Mouse (Mus musculus) retina, adult 2 months (tissue): ENCODE results near the gene Adcy10.

Experiments used
- DNase-seq: peaks from one replicate; pipeline ENCODE4 v3.0.0-alpha.2; 2012; ENCODE audit warnings: low read depth, low spot score

Adcy10 gene

DNA sequence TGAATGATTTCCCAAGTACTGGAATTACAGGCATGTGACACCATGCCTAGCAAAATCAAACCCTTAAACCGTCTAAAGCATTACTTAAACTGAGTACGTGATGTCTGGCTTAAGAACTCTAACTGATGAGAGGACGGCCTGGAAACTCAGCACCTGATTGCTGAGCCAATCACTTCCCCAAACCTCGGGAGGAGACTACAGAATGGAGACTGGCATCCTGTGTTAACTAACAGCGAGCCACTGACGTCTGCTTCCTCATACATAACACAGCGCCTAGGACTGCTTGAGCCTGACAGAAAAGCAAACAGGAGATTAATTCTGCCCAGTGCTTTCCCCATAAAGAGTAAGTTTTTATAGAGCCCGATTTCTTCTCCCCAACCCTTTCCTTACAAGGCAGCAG, 119.2 kb downstream of the Adcy10 start:
- no peak for DNase-seq

DNA sequence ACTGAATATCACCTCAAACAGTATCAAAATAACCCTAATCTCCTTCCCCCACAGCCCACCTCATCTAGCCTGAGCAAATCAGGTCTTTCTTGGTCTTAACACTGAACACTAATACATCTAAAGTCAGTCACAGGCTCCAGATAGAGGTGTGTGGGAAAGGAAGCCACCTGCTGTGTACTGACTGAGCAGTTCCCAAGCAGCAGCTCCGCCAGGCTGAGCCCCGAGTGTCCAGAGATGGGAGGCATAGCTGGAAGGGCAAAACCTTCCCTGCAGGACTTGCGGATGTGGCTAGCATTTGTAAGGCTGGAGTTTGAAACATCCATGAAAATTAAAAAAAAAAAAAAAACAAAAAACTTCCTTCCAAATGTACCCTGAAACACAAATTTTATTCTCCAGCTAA, 120.1 kb downstream of the Adcy10 start:
- no peak for DNase-seq

DNA sequence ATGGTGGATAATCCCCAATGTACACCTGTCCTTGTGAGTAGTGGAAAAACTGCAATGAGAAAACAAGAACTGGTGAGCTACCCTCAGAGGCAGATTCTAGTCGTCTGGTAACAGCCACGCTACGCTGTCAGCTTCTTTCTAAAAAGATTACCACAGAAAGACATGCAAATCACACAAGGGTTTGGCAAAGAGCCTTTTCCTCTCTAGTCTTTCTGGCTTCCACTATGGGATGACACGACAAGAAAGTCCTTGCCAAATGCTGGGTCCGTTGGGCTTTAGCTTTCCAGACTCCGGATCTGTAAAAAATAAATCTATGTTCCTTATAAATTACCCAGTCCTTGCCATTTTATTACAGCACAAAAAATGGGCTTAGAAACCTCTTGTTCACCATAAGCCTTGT, 120.8 kb downstream of the Adcy10 start:
- DNase-seq, result no peak

DNA sequence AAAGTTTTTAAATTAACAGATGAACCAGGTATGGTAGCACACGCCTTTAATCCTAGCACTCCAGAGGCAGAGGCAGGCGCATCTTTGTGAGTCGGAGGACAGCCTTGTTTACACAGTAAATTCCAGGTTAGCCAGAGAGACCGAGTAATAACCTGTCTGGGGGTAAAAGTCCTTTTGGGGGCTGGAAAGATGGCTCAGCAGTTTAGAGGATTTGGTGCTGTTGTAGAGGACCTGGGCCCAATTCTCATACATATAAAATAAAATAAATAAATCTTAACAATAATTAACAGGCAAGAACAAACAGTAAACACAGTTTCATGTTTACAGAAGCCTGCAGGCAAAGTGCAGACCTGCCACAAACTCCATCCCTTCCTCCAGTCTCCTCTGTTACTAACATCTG, 123.9 kb downstream of the Adcy10 start:
- no peak for DNase-seq

DNA sequence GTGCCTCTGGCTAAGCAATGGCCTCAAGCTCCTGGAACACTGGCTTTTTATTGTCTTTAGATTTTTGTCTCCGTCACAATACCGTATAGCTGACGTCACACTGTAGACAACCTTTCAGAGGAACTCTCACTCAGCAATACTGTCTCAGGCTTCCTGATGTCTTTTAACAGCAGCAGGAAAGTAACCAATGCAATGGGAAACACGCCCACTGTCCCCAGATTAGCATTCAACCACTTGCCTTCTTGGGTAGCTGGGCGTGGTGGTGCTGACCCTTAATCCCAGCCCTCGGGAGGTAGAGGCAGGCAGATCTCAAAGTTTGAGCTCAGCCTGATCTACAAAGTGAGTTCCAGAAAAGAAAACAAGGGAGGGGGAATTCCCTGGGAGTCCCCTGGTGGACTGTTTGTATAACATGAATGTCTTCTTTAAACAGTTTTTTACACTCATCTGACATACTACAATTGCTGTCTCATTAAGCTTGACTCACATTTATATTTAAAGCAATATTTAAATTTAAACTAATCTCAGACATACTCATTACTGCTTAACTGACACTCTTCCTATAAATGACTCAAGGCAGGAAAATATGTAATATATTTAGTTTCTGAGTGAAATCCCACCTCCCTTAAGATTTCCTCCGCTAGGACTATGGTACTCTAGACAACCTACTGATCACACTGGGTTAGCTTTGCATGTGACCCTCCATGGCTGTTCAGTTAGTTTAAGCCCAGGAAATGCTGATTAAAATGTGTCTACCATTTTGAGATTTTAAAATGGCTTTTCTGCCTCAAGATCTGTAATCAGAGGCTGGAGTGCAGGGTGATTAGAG, 124.7 kb downstream of the Adcy10 start:
- DNase-seq, result no peak

DNA sequence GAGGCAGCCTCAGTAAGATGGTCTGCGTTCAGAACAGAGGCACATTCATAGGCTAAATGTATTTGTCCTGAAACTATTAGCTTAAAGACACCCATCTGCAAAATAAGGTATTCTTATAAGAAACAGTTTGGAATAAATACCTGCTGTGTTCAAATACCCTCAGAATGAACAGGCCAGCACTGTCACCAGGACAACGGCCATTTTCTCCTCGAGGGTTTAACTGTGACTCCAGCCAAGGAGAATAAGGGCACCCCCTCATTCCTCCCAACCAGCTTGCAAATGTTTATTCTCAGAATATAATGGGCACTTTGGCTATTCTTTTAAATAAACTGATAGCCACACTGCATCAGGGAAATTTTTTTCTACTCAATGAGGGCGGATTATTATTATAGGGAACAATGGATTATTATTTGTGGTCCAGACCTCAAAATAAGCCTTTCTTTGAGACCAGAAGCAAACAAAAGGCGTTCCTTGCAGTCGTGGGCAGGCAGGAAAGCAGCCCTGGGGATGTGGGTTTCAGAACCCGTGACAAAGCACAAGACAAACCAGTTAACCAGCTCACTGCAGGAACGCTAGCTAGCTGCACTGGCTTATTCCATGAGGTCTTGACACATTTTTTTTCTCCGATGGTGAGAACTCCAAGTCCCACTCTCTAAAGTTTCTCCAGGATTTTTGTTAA, 125.5 kb downstream of the Adcy10 start:
- no peak for DNase-seq

DNA sequence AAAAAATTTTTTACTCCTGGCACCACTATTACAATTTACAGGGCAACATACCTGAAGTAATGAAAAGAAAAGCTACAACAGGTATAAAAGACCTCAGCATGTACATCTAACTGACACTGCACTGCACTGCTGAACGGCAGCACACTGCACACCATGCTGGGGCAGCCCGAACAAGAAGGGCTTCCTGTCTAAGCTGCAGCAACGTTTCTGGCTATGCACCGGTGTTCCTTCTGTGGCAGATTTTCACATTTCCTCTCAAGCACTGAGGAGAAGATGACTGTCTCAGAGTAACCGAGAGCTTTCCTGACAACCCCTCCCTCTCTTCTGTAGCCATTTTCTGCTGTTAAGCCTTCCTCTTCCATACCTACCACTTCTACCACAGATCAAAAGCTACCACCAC, 127.7 kb downstream of the Adcy10 start:
- DNase-seq, result no peak

DNA sequence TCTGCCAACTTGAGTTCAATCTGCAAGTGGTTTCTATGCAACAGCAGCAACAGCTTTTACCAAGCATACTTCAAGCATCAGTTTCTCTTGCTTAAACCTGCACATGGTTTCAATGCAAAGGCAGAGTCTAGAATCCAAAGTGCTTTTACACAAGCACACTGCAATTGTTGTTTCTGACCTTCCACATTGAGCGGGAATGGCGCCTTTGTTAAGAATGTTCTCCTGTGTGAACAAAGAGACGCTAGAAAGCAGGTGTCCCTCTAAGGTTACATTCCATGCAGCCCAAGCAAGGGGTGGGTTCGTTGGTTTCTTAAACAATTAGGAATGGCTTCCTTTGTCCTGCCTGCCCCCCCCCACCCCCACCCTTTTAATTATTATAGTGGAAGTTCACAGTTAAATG, 128.9 kb downstream of the Adcy10 start:
- no peak for DNase-seq

DNA sequence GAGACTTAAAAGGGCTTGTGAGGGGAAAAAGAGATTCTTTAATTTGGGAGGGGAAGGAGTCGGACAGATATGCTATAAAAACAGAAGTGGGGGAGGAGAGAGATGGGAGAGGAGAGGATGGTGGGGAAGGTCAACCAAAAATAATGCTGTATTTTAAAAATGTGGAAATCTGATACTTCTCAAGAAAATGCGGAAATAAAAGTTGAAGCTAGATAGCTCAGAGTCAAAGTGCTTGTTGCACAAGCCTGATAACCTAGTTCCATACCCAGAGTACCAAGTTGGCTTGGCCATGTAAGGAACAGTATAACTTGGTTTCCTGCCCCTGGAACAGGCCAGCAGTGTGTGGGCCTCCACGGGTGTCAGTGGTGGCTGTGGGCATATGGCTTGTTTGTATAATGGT, 129.8 kb downstream of the Adcy10 start:
- DNase-seq, result no peak

DNA sequence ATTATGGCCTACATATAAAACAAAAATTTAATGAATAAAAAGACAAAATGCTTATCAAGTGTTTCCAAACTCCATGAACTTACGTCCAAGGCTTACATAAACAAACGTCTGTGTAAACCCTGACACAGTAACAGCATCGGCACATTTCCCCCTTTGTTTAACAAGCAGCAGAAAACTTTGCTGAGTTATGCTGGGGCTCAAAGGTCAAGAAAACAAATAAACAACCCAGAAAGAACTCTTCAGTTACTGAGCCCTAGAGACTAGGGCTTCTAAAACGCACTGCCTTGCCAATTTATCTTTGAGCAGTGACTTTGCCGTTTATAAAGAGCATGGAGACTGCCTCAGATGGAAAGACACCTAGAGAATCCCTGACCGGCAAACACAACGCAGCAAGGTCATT, 131.7 kb downstream of the Adcy10 start:
- no peak for DNase-seq

DNA sequence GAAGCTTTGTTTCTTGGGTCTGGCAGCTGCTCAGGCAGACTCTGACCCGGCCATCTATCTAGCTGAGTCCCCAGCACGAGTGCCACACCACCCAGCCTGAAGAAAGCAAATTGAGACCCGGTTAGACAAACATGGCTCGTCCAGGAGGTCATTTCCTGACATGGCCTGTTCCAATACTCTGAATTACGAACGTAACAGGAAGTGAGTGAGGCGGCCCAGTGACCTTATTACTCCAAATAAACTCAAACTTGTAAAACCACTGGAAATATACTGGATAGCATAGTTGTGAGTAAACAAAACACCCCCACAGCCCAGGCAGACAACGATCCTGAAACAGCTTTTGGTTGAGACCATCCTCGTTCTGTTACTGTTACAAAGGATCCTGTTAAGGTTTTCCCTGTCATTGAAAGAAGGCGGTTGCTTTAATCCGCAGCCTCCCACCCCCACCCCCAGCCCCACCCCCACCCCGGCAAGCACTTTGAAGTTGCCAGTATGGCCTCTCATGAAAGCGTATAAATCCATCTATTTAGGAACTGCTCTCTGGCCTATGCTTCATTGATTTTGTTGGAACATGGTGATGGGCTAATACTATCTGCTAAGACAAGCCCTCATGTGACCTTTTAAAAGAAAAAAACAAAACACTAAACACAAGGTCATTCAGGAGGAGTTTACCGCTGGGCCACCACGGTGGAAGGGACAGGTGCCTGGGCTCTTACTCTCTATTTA, 132.3 kb downstream of the Adcy10 start:
- no peak for DNase-seq

DNA sequence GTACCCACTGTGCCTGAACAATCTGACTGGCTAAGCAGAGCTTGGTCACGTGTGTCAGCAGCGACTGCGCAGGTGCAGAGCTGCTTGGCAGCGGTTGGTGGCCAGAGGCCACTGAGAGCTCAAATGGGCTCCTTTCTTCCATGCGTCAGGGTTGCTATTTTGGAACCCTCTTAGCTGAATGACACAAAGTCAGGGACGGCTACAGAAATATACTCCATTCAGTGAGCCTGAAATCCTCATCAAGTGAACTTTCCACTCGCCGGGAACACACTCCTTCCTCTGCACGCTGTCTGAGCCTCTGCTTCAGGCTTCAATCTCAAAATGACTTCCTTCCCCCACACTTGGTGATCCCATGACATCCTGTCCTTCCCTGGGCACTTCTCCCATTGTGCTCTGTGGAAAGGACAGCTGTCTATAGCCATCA, 133.2 kb downstream of the Adcy10 start:
- DNase-seq, result no peak

DNA sequence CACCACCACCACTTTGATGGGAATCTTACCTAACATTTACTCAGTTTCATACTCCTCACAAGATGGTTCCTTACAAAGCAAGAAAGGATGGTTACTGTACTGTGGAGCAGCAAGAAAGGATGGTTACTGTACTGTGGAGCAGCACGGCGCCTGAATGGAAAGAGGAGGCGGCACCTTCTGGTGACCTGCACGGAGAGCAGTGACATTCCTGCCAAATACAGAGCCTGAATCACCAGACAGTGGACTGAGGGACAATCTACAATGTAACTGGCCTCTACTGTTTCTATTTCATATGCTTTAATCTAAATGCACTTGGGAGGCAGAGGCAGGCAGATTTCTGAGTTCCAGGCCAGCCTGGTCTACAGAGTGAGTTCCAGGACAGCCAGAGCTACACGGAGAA, 140.1 kb downstream of the Adcy10 start:
- no peak for DNase-seq

DNA sequence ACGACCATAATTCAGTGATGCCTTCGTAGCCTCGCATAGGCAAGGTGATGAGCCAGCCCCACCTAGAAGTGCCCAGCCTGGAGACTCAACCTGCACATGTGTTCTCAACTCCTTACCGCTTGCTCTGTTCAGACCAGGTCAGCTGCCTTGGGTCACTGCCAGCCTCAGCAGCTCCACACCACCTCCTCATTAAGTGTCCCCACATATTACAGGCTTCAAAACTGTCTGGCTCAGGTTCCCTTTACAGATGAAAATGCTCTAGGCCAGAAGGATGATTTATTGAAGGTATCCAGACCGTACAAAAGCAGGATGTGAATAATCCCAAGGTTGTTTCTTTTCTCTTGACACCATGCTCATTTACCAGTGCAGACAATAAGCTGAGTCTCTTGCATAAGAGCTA, 140.9 kb downstream of the Adcy10 start:
- no peak for DNase-seq
